Mouse (Mus musculus) stomach, adult 2 months (tissue): ENCODE measurements around the gene Pigg. TPM values are rescaled to one million over a fixed set of nuclear protein-coding genes. Genes with fewer than 3 reads are reported as not detected.

ENCODE experiments used
- polyA plus RNA-seq: library from polyadenylated mRNA; depleted of rRNA; stranded (reverse); fragments of >200 nt; gene quantifications from 2 replicates; pipeline ENCODE4 v1.2.3, GENCODE M21; 2012; rRNA removed

Gene Pigg
- 2.2 and 2.9 TPM in 2 replicates for polyA plus RNA-seq

DNA sequence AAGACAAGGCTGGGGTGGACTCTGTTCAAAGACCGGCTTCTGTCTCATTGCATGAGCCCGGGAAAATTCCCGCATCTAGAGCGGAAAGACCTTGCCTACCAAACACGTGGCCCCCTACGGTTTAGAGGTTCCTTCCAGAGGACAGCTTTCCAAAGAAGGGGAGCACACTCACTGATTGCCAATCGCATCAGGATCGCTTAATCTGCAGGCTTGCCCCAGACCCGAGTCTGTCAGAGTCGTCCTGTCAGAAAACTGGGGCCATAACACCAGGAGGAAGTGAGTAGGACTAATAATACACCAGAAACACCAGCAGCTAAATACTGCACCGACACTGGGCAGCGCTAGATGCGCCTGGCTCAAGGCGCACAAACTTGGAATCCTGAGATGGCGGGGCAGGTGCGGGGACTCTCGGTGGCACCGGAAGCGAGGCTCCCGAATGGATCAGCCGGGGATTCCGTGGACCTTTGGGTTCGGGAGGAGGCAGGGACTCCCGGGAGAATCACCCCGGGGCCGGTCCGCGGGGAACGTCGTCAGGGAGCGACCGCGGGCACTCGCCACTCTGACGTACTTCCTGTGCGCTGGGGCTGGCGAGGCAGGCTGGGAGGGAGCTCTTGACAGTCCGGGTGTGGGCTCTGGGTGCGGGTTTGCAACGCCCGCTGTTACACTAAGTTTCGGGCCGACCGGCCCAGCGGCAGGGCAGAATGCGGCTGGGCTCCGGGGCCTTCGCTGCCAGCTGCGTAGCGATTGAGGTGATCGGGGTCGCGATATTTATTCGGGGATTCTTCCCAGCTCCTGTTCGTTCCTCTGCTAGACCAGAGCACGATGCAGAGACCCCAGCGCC is at the start of gene Pigg:
TSS of gene Pigg (plus strand) at position 386 of the 841 bp plus-strand sequence.

DNA sequence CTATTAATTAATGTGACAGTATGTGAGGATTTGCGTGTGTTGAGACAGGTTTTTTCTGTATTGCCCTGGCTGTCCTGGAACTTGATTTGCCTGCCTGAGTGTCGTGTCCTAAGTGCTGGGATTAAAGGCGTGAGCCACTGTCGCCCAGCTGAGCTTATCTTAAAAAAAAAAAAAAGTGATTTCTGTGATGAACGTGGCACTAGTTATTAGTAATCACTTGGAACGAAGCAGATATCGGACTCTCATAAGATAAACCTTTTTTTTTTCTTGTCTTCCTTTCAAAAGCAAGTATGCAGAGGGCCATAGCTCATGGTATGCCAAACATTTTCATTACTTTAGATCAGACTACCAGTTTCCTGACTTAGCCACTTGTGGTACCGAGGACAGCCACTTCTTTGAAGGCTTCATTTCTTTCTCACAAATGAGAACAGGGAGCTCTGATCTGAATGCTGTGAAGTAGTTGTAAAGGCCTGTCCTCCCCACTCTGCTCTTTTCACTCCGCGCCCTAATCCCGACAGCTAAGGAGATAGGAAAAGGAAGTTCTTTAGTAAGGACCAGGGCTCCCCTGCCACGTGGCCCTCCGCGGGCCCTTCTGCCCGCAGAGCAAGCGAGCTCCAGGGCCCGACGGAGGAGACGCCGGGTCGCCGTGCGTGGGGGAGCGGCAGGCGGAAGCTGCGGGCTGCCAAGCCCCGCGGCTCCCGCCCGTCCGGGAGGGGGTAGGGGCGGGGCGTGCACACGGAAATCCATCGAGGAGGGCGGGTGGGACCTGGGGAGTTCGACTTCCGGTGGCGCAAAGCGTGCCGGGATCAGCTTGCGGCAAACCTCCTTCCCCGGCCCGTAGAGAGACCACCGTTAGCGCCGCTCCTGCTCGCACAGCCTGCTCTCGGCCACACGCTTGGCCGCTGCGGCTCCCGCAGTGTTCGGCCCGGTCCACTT is 44.0 kb upstream of the Pigg start, which contains the start of gene Dr1:
TSS of gene Dr1 (plus strand) at position 771 of the 936 bp plus-strand sequence.

DNA sequence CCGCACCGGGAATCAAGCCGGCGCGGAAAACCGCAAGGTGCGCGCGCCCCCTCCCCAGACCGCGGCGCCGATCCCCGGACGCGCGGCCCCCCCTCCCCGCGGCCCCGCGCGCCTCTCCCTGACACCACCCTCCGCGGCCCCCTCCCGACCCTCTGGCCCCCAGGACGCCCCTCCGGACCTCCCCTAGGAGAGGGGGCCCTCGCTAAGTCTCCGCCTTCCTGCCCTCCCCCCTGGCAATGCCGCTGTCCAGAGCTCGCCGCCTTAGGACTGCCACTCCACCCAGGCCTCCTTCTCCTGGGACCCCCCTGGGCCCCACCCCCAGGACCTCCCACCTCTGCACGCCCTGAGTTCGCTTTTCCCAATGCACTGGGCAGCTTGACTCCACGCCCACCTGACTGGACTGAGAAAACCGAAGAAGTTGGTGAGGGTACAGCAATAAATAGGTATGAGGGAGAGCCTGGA is 55.5 kb downstream of the Pigg start, which contains the start of gene Gm42517:
TSS of gene Gm42517 (minus strand) at position 52 of the 462 bp plus-strand sequence.

DNA sequence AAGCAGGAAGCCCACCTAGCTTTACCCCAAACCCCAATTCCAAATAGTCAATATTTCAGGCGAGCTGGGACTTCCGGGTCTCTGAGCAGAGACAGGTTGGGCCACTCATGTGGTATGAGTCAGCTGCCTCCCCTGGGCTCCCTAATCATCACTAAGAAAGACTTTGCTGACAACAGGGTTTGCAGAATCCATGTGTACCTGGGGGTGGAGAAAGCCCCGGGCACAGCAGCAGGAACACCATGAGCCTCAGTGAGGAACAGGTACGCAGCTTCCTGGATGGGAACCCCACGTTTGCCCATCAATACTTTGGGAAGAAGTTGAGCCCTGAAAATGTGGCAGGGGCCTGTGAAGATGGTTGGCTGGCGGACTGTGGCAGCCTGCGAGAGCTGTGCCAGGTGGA is 75.8 kb downstream of the Pigg start, which contains the start of gene Pde6b:
TSS of gene Pde6b (plus strand) at position 191 of the 400 bp plus-strand sequence.

Other genes starting within 250 kb of the Pigg start
- gene Mtf2, start 246.9 kb upstream of the Pigg start, polyA plus RNA-seq, result 1.4 and 1.6 TPM in 2 replicates
- 67.3 and 72.9 TPM in 2 replicates for gene Tmed5, start 180.0 kb upstream of the Pigg start, polyA plus RNA-seq
- not detected in 2 replicates for gene Ccdc18, start 179.7 kb upstream of the Pigg start, polyA plus RNA-seq
- gene Dr1, start 43.7 kb upstream of the Pigg start, polyA plus RNA-seq, result 7.7 and 9.8 TPM in 2 replicates
- gene Gm42517, start 55.3 kb downstream of the Pigg start, polyA plus RNA-seq, result 0.87 and 1.1 TPM in 2 replicates
- not detected in 2 replicates for gene Pde6b, start 75.8 kb downstream of the Pigg start, polyA plus RNA-seq
- 23.2 and 25.8 TPM in 2 replicates for gene Atp5k, start 121.8 kb downstream of the Pigg start, polyA plus RNA-seq
- gene Mfsd7a, start 136.3 kb downstream of the Pigg start, polyA plus RNA-seq, result 14.7 and 20.7 TPM in 2 replicates
- gene Pcgf3, start 148.6 kb downstream of the Pigg start, polyA plus RNA-seq, result 4.5 and 6.3 TPM in 2 replicates
- gene Cplx1, start 237.4 kb downstream of the Pigg start, polyA plus RNA-seq, result 0.22 and 0.42 TPM in 2 replicates